Mouse (Mus musculus) layer of hippocampus, adult 8-10 months (tissue): ENCODE measurements at regions not wholly inside any gene's neighbourhood (a gene's known extent, or its start where the extent isn't known, plus 50 kb on each side); places are given as distances from the start of the nearest gene placed in this dataset.
"Not testable (repeated sequence)": the region's sequence is repeated elsewhere in the genome, so short reads cannot be mapped to it uniquely, and the experiment has no call there.

Source experiments
- DNase-seq, 2 experiments: peaks; one replicate each; pipeline ENCODE4 v3.0.0; 2022; ENCODE audit warnings: low spot score in 2 of 2

DNA sequence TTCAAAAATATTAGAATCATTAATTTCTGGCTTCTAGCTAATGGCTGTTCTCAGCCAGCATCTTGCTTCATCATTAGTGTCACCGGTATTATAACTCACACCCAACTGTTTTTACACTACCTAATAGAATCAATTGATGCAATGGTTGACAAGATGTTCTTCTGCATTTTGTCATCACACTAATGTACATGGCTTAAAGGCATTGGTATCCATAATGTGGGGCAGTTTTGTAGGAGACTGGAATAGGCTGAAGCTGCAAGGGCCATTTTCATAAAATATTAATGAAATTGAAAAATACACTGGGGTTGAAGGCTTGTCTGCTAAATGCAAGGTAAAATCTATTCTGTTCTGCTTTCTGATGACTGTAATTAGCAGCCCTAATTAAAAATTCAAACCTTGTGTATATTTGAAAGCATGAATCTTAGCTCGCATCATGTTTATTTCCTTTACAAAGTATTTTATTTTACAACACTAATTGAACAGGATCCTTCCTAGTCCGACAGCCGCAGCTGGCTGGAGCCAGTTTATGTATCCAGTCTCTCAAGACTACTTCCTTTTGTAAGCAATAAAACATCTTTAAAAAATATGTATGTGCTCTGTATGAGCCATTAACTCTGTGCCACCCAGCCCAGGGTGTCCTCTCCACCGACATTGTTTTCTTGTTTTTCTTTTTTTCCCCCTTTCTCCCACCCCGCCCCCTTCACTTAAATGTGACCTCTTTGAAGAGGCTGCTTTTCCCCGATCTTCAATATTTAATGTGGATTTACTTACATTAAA lies 259.6 kb downstream of the Pou4f1 start:
- no peak for DNase-seq

DNA sequence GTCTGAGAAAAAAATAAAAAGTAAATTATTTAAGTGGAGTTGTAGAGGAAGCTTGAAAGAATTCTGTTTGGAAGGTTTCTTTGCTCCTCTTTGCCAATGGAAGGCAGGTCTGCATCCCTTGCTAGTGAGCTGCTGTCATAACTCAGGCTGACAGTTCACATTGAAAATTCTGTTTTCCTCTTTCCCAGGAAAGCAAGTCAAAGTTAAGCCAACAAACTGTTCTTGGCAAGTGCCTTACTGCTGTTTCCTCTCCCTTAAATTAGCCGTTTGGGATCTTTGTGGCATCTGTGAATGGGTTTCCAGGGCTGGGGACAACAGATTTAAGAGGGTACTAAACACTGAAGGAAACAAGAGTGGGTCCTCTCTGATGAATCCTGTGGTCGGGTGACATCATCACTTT lies 261.2 kb downstream of the Pou4f1 start:
- DNase-seq, result no peak

GRCm38 (mm10) chr14:104203239-104203986 lies 264.4 kb downstream of the Pou4f1 start:
- DNase-seq, result no peak

- DNase-seq, result no peak
Observed at GRCm38 (mm10) chr14:104193198-104193597, 274.6 kb downstream of the Pou4f1 start.

DNA sequence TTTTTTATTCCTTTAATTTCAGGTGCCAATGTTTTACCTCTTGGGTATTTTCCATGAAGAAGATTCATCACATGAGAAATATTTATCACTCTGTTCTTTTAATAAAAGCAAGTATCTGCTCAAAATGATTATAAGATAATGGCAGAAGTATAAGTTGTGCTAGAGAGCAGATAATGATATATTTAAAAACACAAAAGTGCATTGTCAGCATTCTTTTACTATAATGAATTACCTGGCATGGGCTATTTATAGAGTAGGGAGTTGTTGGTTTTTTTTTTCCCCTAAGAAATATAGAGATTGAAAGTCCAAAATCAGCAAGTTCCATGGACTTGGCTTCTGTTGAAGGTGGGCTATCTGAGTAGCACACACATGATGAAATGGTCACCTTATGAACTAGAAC lies 292.7 kb downstream of the Pou4f1 start:
- DNase-seq, result no peak

DNA sequence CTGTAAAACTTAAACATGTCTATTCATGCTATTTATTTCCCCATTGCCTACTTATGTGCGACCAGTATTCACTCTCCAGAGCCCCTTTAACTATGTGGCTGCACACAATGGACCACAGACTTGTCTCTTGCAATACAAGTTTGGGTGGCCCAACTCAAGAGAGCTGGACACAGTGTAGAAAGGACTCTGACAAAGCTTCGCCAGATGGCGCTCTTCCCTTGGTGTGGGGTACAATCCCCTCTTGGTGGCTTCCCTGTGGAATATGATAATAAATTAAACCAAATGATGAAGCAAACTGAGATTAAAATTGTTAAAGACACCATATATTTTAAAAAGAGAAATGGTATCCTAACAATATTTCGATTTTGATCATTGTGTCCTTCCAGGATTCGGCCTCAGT lies 302.6 kb upstream of the Ednrb start:
- no peak for DNase-seq

DNA sequence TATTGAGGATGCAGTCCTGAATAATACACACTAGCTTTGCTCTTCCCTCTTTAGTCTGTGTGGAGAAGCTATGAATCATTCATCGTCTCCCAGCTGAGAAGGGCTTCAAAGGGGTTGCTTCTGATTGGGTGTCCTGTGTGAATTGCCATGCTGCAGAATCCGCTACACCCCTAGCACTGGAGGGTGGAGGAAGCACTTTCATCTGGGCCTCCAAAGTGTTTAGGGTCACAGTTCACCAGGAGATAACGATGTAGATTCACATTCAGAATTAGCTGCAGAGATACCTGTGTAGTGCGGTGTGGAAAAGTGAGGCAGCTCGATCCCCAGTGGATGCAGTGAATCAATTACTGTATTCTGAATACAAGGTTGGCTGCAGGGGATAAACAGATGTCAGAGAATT lies 301.2 kb upstream of the Ednrb start:
- no peak for DNase-seq

DNA sequence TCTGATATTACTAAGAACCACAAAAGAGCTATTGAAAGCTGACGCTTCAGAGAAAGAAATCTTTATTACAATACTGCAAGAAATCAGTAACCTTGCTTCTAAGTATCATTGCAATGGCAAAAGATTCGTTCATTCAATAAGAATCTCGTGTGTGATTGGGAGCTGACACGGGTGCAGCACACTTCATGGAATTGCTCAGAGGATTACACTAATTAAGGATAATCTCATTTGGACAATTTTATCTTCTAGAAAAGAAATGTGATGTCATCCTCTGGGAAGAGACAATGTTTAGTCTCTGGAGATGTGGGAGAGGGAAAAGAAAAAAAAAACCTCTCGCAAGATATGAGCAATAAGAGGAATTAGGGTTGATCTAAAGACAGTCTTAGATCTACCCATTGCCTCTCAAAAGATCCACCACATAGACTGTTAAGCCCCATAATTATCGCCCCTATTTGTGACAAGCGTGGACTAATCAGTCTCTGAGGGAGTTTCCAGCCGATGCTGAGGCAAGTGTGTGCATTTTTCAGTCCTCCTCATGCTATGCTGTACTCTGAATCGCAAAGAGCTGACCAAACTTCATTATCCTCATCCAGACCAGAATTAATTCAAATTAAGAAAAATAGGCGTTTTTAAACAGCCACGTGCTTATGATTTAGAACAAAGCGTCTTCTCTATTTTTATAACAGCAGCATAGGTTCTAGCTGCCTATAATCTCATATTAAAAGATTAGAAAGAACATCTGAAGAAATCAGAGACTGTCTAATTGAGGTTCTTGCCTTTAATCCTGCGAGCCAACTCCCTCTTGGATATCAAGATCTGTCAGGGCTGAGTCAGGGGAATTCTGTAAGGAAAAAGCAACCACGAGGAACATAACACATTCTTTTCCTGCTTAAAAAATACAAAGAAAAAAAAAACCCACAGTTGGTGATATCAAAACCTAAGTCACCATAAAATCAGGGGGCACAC lies 271.1 kb upstream of the Ednrb start:
- DNase-seq, result no peak

GRCm38 (mm10) chr14:104114182-104114581 lies 270.0 kb upstream of the Ednrb start:
- no peak for DNase-seq

- DNase-seq, result no peak
Observed at GRCm38 (mm10) chr14:104113448-104113847, 269.2 kb upstream of the Ednrb start.

DNA sequence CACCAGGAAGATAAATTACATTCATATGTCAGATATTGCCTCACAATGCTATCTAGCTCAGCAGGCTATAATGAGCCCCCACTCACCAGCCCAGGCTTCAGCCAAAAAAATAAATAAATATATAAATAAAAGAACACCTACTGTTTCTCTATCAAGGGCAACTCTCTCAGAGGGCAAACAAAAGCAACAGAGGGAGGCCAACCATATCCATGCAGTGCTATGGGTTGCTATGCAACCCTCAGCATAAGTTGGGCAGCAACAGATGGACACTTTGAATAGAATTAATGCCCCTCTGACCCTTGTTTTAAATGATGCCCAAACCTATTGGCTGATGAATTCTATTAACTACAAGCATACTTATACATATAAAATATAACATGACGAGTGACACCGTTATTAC lies 242.2 kb upstream of the Ednrb start:
- no peak for DNase-seq

DNA sequence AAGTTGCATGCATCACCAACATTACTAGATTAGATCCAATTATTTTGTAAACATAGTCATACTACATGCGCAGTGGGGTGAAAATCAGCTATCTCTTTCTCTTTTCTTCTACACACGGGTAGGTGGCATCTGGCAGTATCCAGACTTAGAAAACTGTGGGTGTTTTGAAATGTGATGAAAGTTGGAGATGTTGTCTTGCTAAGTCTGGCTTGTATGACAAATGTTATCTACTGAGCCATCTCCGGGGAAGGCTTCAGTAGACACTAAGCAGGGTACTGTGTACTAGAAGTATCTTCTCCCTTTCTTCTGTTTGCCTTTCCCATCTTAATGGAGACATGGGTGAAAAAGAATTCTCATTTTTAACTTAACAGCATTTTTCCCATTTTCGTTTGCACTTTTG lies 220.0 kb upstream of the Ednrb start:
- not testable (repeated sequence) for DNase-seq

DNA sequence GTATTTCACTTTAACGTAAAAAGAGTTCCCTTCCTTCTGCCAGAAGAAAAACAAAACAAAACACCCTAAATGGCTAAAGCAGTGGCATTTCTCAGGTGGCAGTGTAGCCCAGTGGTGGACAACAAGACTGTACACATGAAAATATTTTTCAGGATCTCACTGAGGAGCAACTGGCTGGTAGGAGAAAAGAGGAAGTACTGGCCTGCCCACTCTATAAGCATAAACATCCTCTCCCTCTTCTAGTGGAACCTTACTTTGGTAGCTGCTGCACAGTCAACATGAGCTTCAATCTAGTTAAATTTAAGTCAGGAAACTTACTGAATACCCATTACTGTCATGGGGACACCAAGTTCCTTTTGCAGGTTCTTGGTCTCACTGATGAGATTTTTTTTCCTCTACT lies 209.5 kb upstream of the Ednrb start:
- DNase-seq, result no peak

- peak; percentile 35 to 64 for DNase-seq
Observed at GRCm38 (mm10) chr14:104038628-104039325, 194.6 kb upstream of the Ednrb start.

DNA sequence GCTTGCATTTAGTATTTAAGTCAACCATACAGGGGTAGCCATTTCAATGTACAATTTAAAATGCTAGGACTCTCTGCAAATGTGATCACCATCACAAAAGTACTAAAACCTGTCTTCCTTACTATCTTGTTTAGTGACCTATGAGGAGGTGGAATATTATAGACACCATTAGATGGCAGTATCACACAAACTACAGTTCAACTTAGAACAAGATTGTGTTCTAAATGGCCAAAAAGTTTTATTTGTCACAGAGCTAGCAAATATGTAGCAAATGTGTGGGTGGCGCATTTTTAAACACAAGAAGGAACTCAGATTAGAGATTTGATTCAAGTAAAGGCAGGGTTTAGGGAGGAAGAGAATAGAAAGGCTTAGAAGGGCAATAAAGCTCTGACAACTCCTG lies 189.4 kb upstream of the Ednrb start:
- no peak for DNase-seq

DNA sequence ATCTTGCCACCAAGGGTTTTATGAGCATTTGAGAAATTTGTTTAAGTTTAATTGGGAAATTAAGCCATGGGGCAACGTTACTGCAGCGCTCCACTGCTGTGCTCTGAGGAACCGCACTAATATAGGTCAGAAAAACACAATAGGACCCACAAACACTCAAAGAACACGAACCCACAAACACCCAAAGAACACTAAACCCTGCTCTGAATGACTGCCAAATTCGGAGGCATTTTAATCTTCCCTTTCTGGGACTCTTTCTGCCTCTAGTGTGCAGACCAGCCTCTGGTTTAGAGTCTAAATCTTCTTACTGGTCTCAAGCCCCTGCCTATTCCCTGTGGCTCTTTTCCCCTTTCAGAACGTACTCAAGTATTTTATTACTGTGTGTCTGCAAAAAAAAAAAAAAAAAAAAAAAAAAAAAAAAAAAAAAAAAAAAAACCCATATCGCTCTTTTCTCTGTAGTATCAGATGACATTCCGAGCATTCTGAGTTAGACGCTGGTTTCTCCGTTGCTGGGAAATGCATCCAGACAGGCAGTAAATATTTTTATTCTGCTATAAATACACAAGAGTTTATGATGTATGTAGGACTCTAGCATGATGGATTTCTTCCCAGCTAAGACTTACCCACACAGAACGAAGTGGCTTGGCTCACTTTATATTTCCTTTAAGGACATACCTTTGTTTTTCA lies 186.7 kb upstream of the Ednrb start:
- DNase-seq, result no peak

DNA sequence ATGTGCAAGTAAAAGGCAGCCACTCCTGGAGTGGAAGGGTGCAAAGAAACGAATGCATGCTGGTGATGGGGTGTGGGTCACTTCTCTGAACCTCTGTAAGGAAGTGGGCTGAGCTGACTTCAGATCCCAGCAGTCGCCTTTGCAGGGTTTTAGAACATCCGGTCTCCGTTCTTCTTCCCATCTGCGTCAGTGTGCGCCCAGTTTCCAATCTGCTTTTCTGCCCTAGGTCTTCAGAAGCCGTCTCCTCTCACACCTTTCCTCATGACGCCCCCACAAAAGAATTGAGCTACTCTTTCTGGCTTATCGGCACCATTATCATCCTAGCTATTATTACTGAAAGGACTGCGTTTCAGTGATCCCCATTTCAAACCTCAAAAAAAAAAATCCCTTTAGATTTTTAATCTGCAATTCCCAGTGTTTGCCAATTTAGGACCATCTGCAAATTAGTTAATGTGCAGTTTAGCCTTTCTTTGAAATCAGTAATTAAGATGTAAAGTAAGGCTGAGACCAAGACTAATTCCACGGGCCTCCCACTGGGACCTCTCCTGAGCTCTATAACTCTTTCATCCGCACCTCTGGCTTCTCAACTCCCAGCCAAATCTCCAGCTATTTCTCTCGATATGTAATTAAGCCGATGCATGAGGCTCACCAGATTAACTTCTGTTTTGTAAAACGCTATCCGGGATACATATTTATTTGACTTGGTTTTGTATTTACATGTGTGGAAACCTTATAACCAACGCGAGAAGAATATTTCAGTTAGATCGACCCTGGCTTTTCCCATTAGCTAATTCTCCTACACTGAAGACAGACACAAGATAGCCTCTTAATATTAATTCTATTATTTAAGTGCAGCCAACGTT lies 185.7 kb upstream of the Ednrb start:
- DNase-seq, result no peak

DNA sequence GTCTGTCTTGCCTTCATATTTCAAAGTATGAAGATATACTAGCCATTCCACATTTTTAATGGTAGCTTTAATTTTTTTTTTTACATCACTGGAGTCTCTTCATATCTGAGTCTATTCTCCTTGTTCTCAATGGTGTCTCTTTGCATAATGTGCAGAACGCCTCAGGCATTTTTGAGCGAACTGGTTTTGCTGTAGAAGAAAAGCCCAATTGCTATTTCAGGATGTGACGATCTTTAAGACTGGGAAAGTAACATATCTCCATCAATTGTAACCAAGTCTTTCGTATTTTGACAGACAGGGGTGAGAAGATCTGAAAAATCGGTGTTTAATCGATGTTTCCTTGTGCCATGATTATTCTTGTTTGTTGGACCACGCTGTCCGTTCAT lies 183.7 kb upstream of the Ednrb start:
- no peak for DNase-seq

- peak; percentile 23 for DNase-seq
Observed at GRCm38 (mm10) chr14:104027077-104027899, 183.1 kb upstream of the Ednrb start.
